Mouse (Mus musculus) embryonic facial prominence, embryonic 14.5 days (tissue): ENCODE measurements around the gene Gorasp1. TPM values are rescaled to one million over a fixed set of nuclear protein-coding genes. Genes with fewer than 3 reads are reported as not detected.

ENCODE experiments used
- ATAC-seq: fragments of 200-750 bp; cut with Nextera tagmentation; 2 replicates; pipeline ENCODE4 v1.8.0; 2017; ENCODE audit warnings: low read depth, moderate number of reproducible peaks, moderate TSS enrichment
- DNase-seq: peaks from one replicate; pipeline ENCODE4 v3.0.0-alpha.2; 2015; ENCODE audit warnings: low spot score
- H3K27ac ChIP-seq: fragments of 300-500 bp; sonication (generic); replicated peaks from 2 replicates; pipeline ENCODE4 v1.5.1; 2014; ENCODE audit warnings: low read depth, mild to moderate bottlenecking, low read length, moderate library complexity
- H3K27me3 ChIP-seq: fragments of 300-500 bp; sonication (generic); replicated peaks from 2 replicates; pipeline ENCODE4 v1.6.1; 2014; ENCODE audit warnings: low read length; ENCODE audit not compliant: control insufficient read depth, insufficient read depth
- H3K36me3 ChIP-seq: fragments of 300-500 bp; sonication (generic); 2 replicates; pipeline ENCODE4 v1.6.1; 2014; ENCODE audit warnings: low read length, mixed read lengths; ENCODE audit not compliant: control insufficient read depth, insufficient read depth
- H3K4me1 ChIP-seq: fragments of 300-500 bp; sonication (generic); 2 replicates; pipeline ENCODE4 v1.6.1; 2014; ENCODE audit warnings: antibody characterized with exemption, low read length; ENCODE audit not compliant: control insufficient read depth, insufficient read depth
- H3K4me2 ChIP-seq: fragments of 300-500 bp; sonication (generic); 2 replicates; pipeline ENCODE4 v1.6.1; 2014; ENCODE audit warnings: low read depth, mild to moderate bottlenecking, low read length, moderate library complexity, mixed read lengths
- H3K4me3 ChIP-seq: fragments of 300-500 bp; sonication (generic); 2 replicates; pipeline ENCODE4 v1.5.1; 2014; ENCODE audit warnings: low read depth, mild to moderate bottlenecking, low read length
- H3K9ac ChIP-seq: fragments of 300-500 bp; sonication (generic); 2 replicates; pipeline ENCODE4 v1.6.1; 2014; ENCODE audit warnings: low read depth, mild to moderate bottlenecking, low read length, moderate library complexity, mixed read lengths
- H3K9me3 ChIP-seq: fragments of 300-500 bp; sonication (generic); 2 replicates; pipeline ENCODE4 v1.6.1; 2016; ENCODE audit warnings: low read length; ENCODE audit not compliant: control insufficient read depth
- WGBS: fragments of 180-500 bp; shearing (Covaris S2); extraction: QIAGEN DNeasy Blood & Tissue Kit; methylation state at CpG from one replicate; pipeline ENCODE4 v1.1.7; 2014; 5-methylcytosine and 5-hydroxymethylcytosine counted together
- polyA plus RNA-seq: library from polyadenylated mRNA; unstranded; fragments of >200 nt; fragmentation: Nextera tagmentation; extraction: Ambion mirVana; gene quantifications from 2 replicates; pipeline ENCODE4 v1.2.1, GENCODE M21; 2014

Gorasp1 gene
- polyA plus RNA-seq, 1 experiment from 2014 or later: 29.9 TPM

DNA sequence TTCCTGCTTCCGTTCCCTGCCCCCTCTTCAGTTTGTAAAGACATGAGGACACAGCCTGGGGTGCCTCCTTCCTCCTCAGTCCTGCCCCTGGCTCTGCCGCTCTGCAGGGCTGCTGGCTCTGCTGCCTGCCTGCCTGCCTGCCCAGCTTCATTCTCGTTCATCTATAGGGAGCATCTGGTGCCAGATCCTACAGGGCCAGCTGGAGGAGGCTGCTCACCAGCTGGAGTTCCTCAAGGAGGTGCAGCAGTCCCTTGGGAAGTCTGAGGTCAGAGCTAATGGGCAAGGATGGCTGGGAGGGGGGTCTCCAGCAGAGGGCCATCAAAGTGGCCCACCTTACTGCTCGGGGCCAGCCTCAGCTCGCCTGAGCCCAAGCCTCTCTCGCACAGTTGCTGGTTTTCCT, 13.1 kb upstream of the Gorasp1 start:
- Histone ChIP-seq H3K27ac (no peak overlapping the region), H3K9me3 (no peaks in the 10 kb centered on the region), H3K36me3 (no peaks in the 10 kb centered on the region), H3K4me3 (no peak overlapping the region), H3K9ac (0 out of 2 replicates have a peak overlapping the region, but pooled peaks have one; percentile 6), H3K4me1 (no peaks in the 10 kb centered on the region), H3K4me2 (no peak overlapping the region), H3K27me3 (no peaks in the 10 kb centered on the region)
- no peak for ATAC-seq
- 42% methylated on average over 5 of the region's 6 CpGs for WGBS
- DNase-seq: peak; percentile 48

DNA sequence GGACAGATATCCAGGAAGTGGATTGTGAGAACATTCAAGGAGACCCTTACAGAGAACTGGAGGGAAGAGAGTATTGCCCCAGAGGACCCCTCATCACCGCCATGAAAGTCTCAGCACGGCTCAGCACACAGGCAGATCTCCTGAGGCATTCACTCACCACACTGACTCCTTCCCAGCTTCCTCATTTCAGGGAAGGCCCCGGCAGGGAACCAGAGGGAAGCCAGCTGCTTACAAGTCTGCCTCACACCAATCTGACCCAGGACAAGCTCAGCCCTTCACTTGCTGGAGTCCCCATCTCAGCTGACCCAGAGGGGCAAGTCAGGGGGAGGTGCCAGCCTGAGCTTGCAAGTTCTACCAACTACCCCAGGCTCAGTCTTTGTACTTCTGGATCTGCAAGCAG, 11.4 kb upstream of the Gorasp1 start:
- Histone ChIP-seq H3K9ac (no peak overlapping the region), H3K4me1 (no peaks in the 10 kb centered on the region), H3K27ac (no peak overlapping the region), H3K4me3 (no peak overlapping the region), H3K36me3 (no peaks in the 10 kb centered on the region), H3K4me2 (no peak overlapping the region), H3K27me3 (no peaks in the 10 kb centered on the region), H3K9me3 (no peaks in the 10 kb centered on the region)
- ATAC-seq (no peak), DNase-seq (no peak)
- WGBS: 43% methylated on average over 3 of the region's 3 CpGs

- DNase-seq (no peak), ATAC-seq (no peak)
- no peaks in the 10 kb centered on the region for H3K36me3 ChIP-seq
- no peak overlapping the region for H3K9ac ChIP-seq
- H3K9me3 ChIP-seq: no peaks in the 10 kb centered on the region
- H3K4me3 ChIP-seq: no peak overlapping the region
- WGBS: 74% methylated on average over 9 of the region's 12 CpGs
- no peaks in the 10 kb centered on the region for H3K4me1 ChIP-seq
- no peak overlapping the region for H3K4me2 ChIP-seq
- H3K27ac ChIP-seq: no peak overlapping the region
- no peaks in the 10 kb centered on the region for H3K27me3 ChIP-seq
Observed at GRCm38 (mm10) chr9:119945173-119945900, 8.0 kb upstream of the Gorasp1 start.

DNA sequence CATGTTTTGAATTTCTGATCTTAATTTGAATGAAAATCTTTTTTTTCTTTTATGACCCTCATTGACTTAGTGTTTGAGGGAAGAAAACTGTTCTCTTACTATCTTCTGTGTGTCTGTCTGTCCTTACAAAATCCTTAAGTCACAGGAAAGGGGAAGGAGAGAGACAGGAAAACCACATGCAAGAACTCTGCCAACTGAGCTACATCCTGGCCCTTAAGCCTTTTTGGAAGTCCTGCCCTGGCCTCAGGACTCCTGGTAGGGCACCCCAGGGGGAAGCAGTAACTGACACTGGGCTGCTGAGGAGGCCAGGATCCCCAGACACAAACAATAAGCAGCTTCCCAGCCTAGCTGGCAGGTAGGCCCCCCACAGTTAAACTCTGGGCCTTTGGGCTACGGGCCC, 6.0 kb upstream of the Gorasp1 start:
- Histone ChIP-seq H3K36me3 (no peaks in the 10 kb centered on the region), H3K4me1 (peaks cover 4% of the 10 kb centered on the region; the same call in 1 of the 2 replicates), H3K9me3 (no peaks in the 10 kb centered on the region), H3K4me3 (no peak overlapping the region), H3K9ac (no peak overlapping the region), H3K27me3 (no peaks in the 10 kb centered on the region), H3K27ac (no peak overlapping the region), H3K4me2 (no peak overlapping the region)
- WGBS: 78% methylated on average over 1 of the region's 1 CpGs
- DNase-seq (no peak), ATAC-seq (no peak)

GRCm38 (mm10) chr9:119941861-119942260, 4.5 kb upstream of the Gorasp1 start:
- no peaks in the 10 kb centered on the region for H3K36me3 ChIP-seq
- DNase-seq (no peak), ATAC-seq (no peak)
- 68% methylated on average over 12 of the region's 14 CpGs for WGBS
- peaks cover 4% of the 10 kb centered on the region; the same call in 1 of the 2 replicates for H3K4me1 ChIP-seq
- no peaks in the 10 kb centered on the region for H3K9me3 ChIP-seq
- H3K4me2 ChIP-seq: no peak overlapping the region
- H3K27me3 ChIP-seq: no peaks in the 10 kb centered on the region
- H3K27ac ChIP-seq: no peak overlapping the region
- no peak overlapping the region for H3K4me3 ChIP-seq
- H3K9ac ChIP-seq: no peak overlapping the region

DNA sequence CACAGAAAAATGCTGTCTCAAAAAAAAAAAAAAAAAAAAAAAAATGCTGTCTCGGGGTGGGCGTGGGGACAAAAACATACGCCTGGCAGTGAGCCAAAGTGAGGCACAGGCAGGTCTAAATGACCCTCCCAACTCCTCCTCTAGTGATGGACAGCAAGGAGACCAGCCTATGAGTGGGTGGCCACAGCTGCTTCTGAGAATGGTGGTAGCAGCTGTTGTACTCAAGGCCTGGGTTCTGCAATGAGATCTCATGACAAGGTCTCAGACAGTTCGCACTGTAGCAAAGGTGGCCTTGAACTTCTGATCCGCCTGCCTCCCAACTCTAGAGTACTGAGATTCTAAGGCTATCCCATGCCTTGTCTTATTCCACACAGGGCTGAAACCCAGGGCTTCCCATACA, 4.0 kb upstream of the Gorasp1 start:
- ATAC-seq (no peak), DNase-seq (peak; percentile 66)
- Histone ChIP-seq H3K27me3 (no peaks in the 10 kb centered on the region), H3K36me3 (no peaks in the 10 kb centered on the region), H3K9me3 (no peaks in the 10 kb centered on the region), H3K4me3 (no peak overlapping the region), H3K27ac (no peak overlapping the region), H3K4me2 (no peak overlapping the region), H3K9ac (no peak overlapping the region), H3K4me1 (peaks cover 8% of the 10 kb centered on the region)
- WGBS: 80% methylated on average over 5 of the region's 5 CpGs

- no peaks in the 10 kb centered on the region for H3K36me3 ChIP-seq
- ATAC-seq (no peak), DNase-seq (no peak)
- no peak overlapping the region for H3K4me2 ChIP-seq
- H3K4me3 ChIP-seq: no peak overlapping the region
- no peaks in the 10 kb centered on the region for H3K27me3 ChIP-seq
- no peak overlapping the region; the same call in 1 of the 2 replicates for H3K9ac ChIP-seq
- WGBS: 27% methylated on average over 10 of the region's 10 CpGs
- H3K9me3 ChIP-seq: no peaks in the 10 kb centered on the region
- no peak overlapping the region for H3K27ac ChIP-seq
- peaks cover 12% of the 10 kb centered on the region for H3K4me1 ChIP-seq
Observed at GRCm38 (mm10) chr9:119939646-119940045, 2.3 kb upstream of the Gorasp1 start.

GRCm38 (mm10) chr9:119938496-119938895, 1.1 kb upstream of the Gorasp1 start:
- no peaks in the 10 kb centered on the region for H3K27me3 ChIP-seq
- DNase-seq (no peak), ATAC-seq (no peak)
- H3K4me3 ChIP-seq: no peak overlapping the region
- no peaks in the 10 kb centered on the region for H3K36me3 ChIP-seq
- H3K4me2 ChIP-seq: no peak overlapping the region
- no peak overlapping the region for H3K27ac ChIP-seq
- WGBS: 87% methylated on average over 4 of the region's 4 CpGs
- H3K4me1 ChIP-seq: peaks cover 12% of the 10 kb centered on the region
- no peaks in the 10 kb centered on the region for H3K9me3 ChIP-seq
- H3K9ac ChIP-seq: no peak overlapping the region

- Histone ChIP-seq H3K36me3 (peaks cover 41% of the 10 kb centered on the region), H3K9ac (no peak overlapping the region), H3K4me1 (peaks cover 8% of the 10 kb centered on the region), H3K4me3 (no peak overlapping the region), H3K27ac (no peak overlapping the region), H3K27me3 (no peaks in the 10 kb centered on the region), H3K4me2 (no peak overlapping the region), H3K9me3 (no peaks in the 10 kb centered on the region)
- 97% methylated on average over 5 of the region's 6 CpGs for WGBS
- ATAC-seq (no peak), DNase-seq (no peak)
Observed at GRCm38 (mm10) chr9:119933675-119934074, 3.7 kb downstream of the Gorasp1 start.
